Mouse (Mus musculus): Measurements from ENCODE around the gene Hoxd1. TPM values are rescaled to one million over a fixed set of nuclear protein-coding genes. Genes with fewer than 3 reads are reported as not detected.

Hoxd1 gene
- polyA plus RNA-seq (2017; shearing (Covaris generic)) = not detected

DNA sequence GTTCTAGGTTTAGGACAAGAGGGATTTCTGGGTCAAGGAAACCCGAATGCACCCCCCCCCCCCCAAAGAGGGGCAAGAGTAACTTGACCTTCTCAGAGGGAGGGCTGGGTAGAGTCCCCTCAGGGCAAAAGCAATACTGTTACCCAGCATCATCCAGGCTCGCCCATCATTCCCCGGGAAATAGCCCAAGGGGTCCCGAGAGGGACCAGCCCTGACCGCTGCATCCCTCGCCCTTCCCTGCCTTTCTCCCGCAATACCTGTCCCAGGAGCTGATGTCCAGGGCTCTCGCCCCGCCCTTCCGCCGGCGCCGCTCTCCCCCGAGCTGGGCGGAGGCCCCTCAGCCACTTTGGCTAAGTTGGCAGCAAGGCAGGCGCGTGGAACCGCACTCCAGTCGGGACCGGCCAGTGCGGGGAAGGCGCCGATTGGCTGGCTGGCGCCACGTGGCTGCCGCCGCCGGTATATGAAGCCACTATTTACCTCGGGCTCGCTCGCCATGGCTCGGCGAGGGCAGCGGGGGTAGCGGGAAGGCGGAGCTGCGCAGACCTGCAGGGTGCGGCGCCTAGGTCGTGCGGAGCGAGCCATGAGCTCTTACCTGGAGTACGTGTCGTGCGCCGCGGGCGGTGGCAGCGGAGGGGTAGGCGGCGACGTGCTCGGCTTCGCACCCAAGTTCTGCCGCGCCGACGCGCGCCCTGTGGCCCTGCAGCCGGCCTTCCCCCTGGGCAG, at the start of gene Hoxd1:
Gene Hoxd1 (plus strand): TSS at position 459 of the 723 bp plus-strand sequence.

DNA sequence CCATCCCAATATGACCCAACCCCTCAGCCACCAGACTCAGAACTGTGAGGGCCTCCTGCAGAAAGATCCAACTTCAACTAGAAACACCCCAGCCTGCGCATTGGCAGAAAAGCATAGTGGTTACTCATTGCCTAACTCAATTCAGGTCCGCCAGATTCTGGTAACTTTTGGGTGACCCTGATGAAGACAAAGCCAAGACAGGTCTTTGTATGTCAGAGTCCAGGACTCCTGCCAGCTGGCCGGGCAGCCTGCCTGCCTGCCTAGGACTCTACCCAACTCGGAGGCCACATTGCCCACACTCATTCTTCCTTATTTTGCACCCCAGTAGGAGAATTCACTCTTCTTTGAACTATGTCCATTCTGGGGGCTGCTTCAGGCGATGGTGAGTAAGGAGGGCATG, 36.2 kb upstream of the Hoxd1 start, which contains the start of gene Gm28230:
Gene Gm28230 (plus strand): TSS at position 178 of the 400 bp plus-strand sequence.

Other genes starting within 250 kb of the Hoxd1 start
- 22.2 TPM for gene Lnpk, start 183.5 kb upstream of the Hoxd1 start, polyA plus RNA-seq (2017; shearing (Covaris generic))
- gene Evx2, start 103.4 kb upstream of the Hoxd1 start, polyA plus RNA-seq (2017; shearing (Covaris generic)) = not detected
- not detected for gene Hoxd13, start 94.7 kb upstream of the Hoxd1 start, polyA plus RNA-seq (2017; shearing (Covaris generic))
- not detected for gene Hoxd12, start 88.0 kb upstream of the Hoxd1 start, polyA plus RNA-seq (2017; shearing (Covaris generic))
- gene Hoxd11, start 83.4 kb upstream of the Hoxd1 start, polyA plus RNA-seq (2017; shearing (Covaris generic)) = not detected
- not detected for gene Hoxd10, start 71.1 kb upstream of the Hoxd1 start, polyA plus RNA-seq (2017; shearing (Covaris generic))
- gene Hoxd9, start 65.3 kb upstream of the Hoxd1 start, polyA plus RNA-seq (2017; shearing (Covaris generic)) = not detected
- gene Hoxd8, start 58.4 kb upstream of the Hoxd1 start, polyA plus RNA-seq (2017; shearing (Covaris generic)) = not detected
- not detected for gene Hoxd3, start 51.1 kb upstream of the Hoxd1 start, polyA plus RNA-seq (2017; shearing (Covaris generic))
- not detected for gene Hoxd4, start 51.1 kb upstream of the Hoxd1 start, polyA plus RNA-seq (2017; shearing (Covaris generic))
- not detected for gene Gm28230, start 36.3 kb upstream of the Hoxd1 start, polyA plus RNA-seq (2017; shearing (Covaris generic))
- 21.3 TPM for gene Mtx2, start 62.8 kb downstream of the Hoxd1 start, polyA plus RNA-seq (2017; shearing (Covaris generic))